Mouse (Mus musculus): ENCODE measurements around the gene Nol9. TPM values are rescaled to one million over a fixed set of nuclear protein-coding genes. Genes with fewer than 3 reads are reported as not detected.
A peak's percentile ranks its signal among the peaks of the same experiment; 100 is the strongest.

Nol9 gene
- polyA plus RNA-seq, 1 experiment from 2014 or later = 36.9 TPM

- H3K9me3 ChIP-seq = no peaks in the 10 kb centered on the region
- H3K4me3 ChIP-seq = no peak overlapping the region
- H3K27ac ChIP-seq = no peak overlapping the region
- no peaks in the 10 kb centered on the region for H3K36me3 ChIP-seq
- no peak for DNase-seq (ENCODE audit: low spot score)
- H3K4me1 ChIP-seq = peaks cover 20% of the 10 kb centered on the region
- H3K27me3 ChIP-seq (ENCODE audit: insufficient read depth, poor library complexity, severe bottlenecking) = no peaks in the 10 kb centered on the region
- WGBS = 87% methylated on average over 3 of the region's 3 CpGs
Measured at GRCm38 (mm10) chr4:152002063-152002462, 37.1 kb upstream of the Nol9 start.

GRCm38 (mm10) chr4:152006137-152006536, 33.0 kb upstream of the Nol9 start:
- no peak overlapping the region for H3K4me3 ChIP-seq
- DNase-seq (ENCODE audit: low spot score) = no peak
- 68% methylated on average over 6 of the region's 6 CpGs for WGBS
- H3K4me1 ChIP-seq = peaks cover 39% of the 10 kb centered on the region
- H3K27me3 ChIP-seq (ENCODE audit: insufficient read depth, poor library complexity, severe bottlenecking) = no peaks in the 10 kb centered on the region
- H3K36me3 ChIP-seq = no peaks in the 10 kb centered on the region
- H3K9me3 ChIP-seq = no peaks in the 10 kb centered on the region
- no peak overlapping the region for H3K27ac ChIP-seq

- Histone ChIP-seq H3K36me3 (peaks cover 3% of the 10 kb centered on the region; the same call in 1 of the 2 replicates), H3K27ac (peak overlapping the region; percentile 95), H3K9me3 (no peaks in the 10 kb centered on the region), H3K27me3 (ENCODE audit: insufficient read depth, poor library complexity, severe bottlenecking) (no peaks in the 10 kb centered on the region), H3K4me3 (peak overlapping the region; percentile 96), H3K4me1 (peaks cover 46% of the 10 kb centered on the region)
- WGBS = 38% methylated on average over 3 of the region's 3 CpGs
- DNase-seq (ENCODE audit: low spot score) = no peak
Measured at GRCm38 (mm10) chr4:152006812-152007211, 32.3 kb upstream of the Nol9 start.

- DNase-seq (ENCODE audit: low spot score) = peak; percentile 92
- 7% methylated on average over 8 of the region's 8 CpGs for WGBS
- H3K27ac ChIP-seq = peak overlapping the region; percentile 95
- peaks cover 11% of the 10 kb centered on the region for H3K36me3 ChIP-seq
- H3K4me1 ChIP-seq = peaks cover 54% of the 10 kb centered on the region
- peak overlapping the region; percentile 96 for H3K4me3 ChIP-seq
- no peaks in the 10 kb centered on the region for H3K9me3 ChIP-seq
- H3K27me3 ChIP-seq (ENCODE audit: insufficient read depth, poor library complexity, severe bottlenecking) = no peaks in the 10 kb centered on the region
Measured at GRCm38 (mm10) chr4:152007481-152008147, 31.5 kb upstream of the Nol9 start.

- Histone ChIP-seq H3K27me3 (ENCODE audit: insufficient read depth, poor library complexity, severe bottlenecking) (no peaks in the 10 kb centered on the region), H3K4me1 (peaks cover 59% of the 10 kb centered on the region), H3K36me3 (peaks cover 16% of the 10 kb centered on the region), H3K27ac (peak overlapping the region; percentile 95), H3K9me3 (no peaks in the 10 kb centered on the region), H3K4me3 (peak overlapping the region; percentile 96)
- DNase-seq (ENCODE audit: low spot score) = no peak
- under 1% methylated on average over 14 of the region's 14 CpGs for WGBS
Measured at GRCm38 (mm10) chr4:152008148-152008500, 31.0 kb upstream of the Nol9 start.

GRCm38 (mm10) chr4:152008622-152009075, 30.5 kb upstream of the Nol9 start, which contains the start of gene Klhl21:
TSS of gene Klhl21 (plus strand) at chr4:152008803.
- Histone ChIP-seq H3K36me3 (peaks cover 22% of the 10 kb centered on the region), H3K4me1 (peaks cover 65% of the 10 kb centered on the region), H3K4me3 (peak within 1 kb of the TSS; percentile 96), H3K9me3 (no peaks in the 10 kb centered on the region), H3K27me3 (ENCODE audit: insufficient read depth, poor library complexity, severe bottlenecking) (no peaks in the 10 kb centered on the region), H3K27ac (peak within 1 kb of the TSS; percentile 95)
- 1% methylated on average over 45 of the region's 45 CpGs for WGBS
- peak; percentile 98 for DNase-seq (ENCODE audit: low spot score)

- no peaks in the 10 kb centered on the region for H3K27me3 ChIP-seq (ENCODE audit: insufficient read depth, poor library complexity, severe bottlenecking)
- H3K4me3 ChIP-seq = peak overlapping the region; percentile 96
- peaks cover 70% of the 10 kb centered on the region for H3K4me1 ChIP-seq
- H3K27ac ChIP-seq = peak overlapping the region; percentile 95
- DNase-seq (ENCODE audit: low spot score) = no peak
- H3K36me3 ChIP-seq = peaks cover 29% of the 10 kb centered on the region
- H3K9me3 ChIP-seq = no peaks in the 10 kb centered on the region
- WGBS = under 1% methylated on average over 113 of the region's 115 CpGs
Measured at GRCm38 (mm10) chr4:152009076-152010051, 29.8 kb upstream of the Nol9 start.

- H3K4me1 ChIP-seq = peaks cover 72% of the 10 kb centered on the region
- DNase-seq (ENCODE audit: low spot score) = peak; percentile 93
- WGBS = 1% methylated on average over 10 of the region's 10 CpGs
- peak overlapping the region; percentile 96 for H3K4me3 ChIP-seq
- H3K27ac ChIP-seq = peak overlapping the region; percentile 95
- no peaks in the 10 kb centered on the region for H3K9me3 ChIP-seq
- peaks cover 37% of the 10 kb centered on the region for H3K36me3 ChIP-seq
- H3K27me3 ChIP-seq (ENCODE audit: insufficient read depth, poor library complexity, severe bottlenecking) = no peaks in the 10 kb centered on the region
Measured at GRCm38 (mm10) chr4:152010091-152010706, 28.9 kb upstream of the Nol9 start.

GRCm38 (mm10) chr4:152010707-152011134, 28.4 kb upstream of the Nol9 start:
- no peaks in the 10 kb centered on the region for H3K27me3 ChIP-seq (ENCODE audit: insufficient read depth, poor library complexity, severe bottlenecking)
- H3K27ac ChIP-seq = peak overlapping the region; percentile 95
- no peaks in the 10 kb centered on the region for H3K9me3 ChIP-seq
- peaks cover 42% of the 10 kb centered on the region for H3K36me3 ChIP-seq
- DNase-seq (ENCODE audit: low spot score) = no peak
- peaks cover 72% of the 10 kb centered on the region for H3K4me1 ChIP-seq
- H3K4me3 ChIP-seq = peak overlapping the region; percentile 96
- 5% methylated on average over 13 of the region's 13 CpGs for WGBS

GRCm38 (mm10) chr4:152011171-152011760, 27.9 kb upstream of the Nol9 start:
- H3K9me3 ChIP-seq = no peaks in the 10 kb centered on the region
- peaks cover 76% of the 10 kb centered on the region for H3K4me1 ChIP-seq
- peak overlapping the region; percentile 95 for H3K27ac ChIP-seq
- H3K27me3 ChIP-seq (ENCODE audit: insufficient read depth, poor library complexity, severe bottlenecking) = no peaks in the 10 kb centered on the region
- DNase-seq (ENCODE audit: low spot score) = no peak
- H3K4me3 ChIP-seq = peak overlapping the region; percentile 96
- 57% methylated on average over 8 of the region's 8 CpGs for WGBS
- peaks cover 48% of the 10 kb centered on the region for H3K36me3 ChIP-seq

- no peak for DNase-seq (ENCODE audit: low spot score)
- WGBS = 80% methylated on average over 16 of the region's 16 CpGs
- peaks cover 68% of the 10 kb centered on the region for H3K4me1 ChIP-seq
- peak overlapping the region; percentile 10 for H3K27ac ChIP-seq
- no peaks in the 10 kb centered on the region for H3K27me3 ChIP-seq (ENCODE audit: insufficient read depth, poor library complexity, severe bottlenecking)
- peaks cover 56% of the 10 kb centered on the region for H3K36me3 ChIP-seq
- peak overlapping the region; percentile 96 for H3K4me3 ChIP-seq
- H3K9me3 ChIP-seq = no peaks in the 10 kb centered on the region
Measured at GRCm38 (mm10) chr4:152012109-152012508, 27.0 kb upstream of the Nol9 start.

GRCm38 (mm10) chr4:152013036-152013813, 25.9 kb upstream of the Nol9 start:
- DNase-seq (ENCODE audit: low spot score) = no peak
- Histone ChIP-seq H3K36me3 (peaks cover 68% of the 10 kb centered on the region), H3K27ac (peak overlapping the region; percentile 39; the same call in 1 of the 2 replicates), H3K4me3 (peak overlapping the region; percentile 96), H3K4me1 (peaks cover 58% of the 10 kb centered on the region), H3K9me3 (no peaks in the 10 kb centered on the region), H3K27me3 (ENCODE audit: insufficient read depth, poor library complexity, severe bottlenecking) (no peaks in the 10 kb centered on the region)
- WGBS = 75% methylated on average over 12 of the region's 12 CpGs

Measured in heart, embryonic 10.5 days (tissue).